Comparison of ENCODE assay signal across 15 mouse cellular contexts in the genomic region with DNA sequence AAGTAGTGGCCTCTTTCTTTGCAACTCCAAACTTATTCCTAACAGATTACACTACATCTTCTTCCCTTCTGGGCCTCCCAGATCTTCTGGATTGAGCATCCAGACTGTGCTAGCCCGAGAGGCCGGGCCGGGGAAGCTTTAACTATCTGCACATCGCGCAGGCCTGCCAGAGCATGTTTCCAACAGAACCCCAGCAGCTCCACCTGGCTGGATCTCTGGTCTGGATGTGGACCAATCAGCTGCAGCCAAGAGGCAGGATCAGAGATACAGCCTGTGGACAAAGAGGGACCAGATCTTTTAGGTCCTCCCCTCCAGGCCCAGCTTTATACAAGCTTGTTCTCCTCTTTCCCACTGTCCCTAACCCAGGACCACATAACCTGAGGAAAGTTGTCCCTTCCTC. TPM values are rescaled to one million over a fixed set of nuclear protein-coding genes. Genes with fewer than 3 reads are reported as not detected.
DNase-seq lines count a peak whose midpoint lies in the region; ATAC-seq lines count a peak whose summit lies in the region.
"Had no signal": no experiment of that assay in that cellular context is flagged by ENCODE, and none has a peak within 500 bp of the region (broad histone marks: within the 10 kb centered on the region; RNA-seq: fewer than 3 reads in every experiment).

No protein-coding gene starts in this region.

- no peak overlapping the region for H3K9ac ChIP-seq in forebrain, embryonic 15.5 days (replicated peaks)
- H3K9ac ChIP-seq: hindbrain, embryonic 12.5 days; liver, embryonic 12.5 days; lung, embryonic 14.5 days had no signal

- H3K9me3 ChIP-seq in forebrain, embryonic 15.5 days, result no peaks in the 10 kb centered on the region
- H3K9me3 ChIP-seq: hindbrain, embryonic 12.5 days; limb, embryonic 10.5 days; liver, embryonic 12.5 days had no signal

- no peaks in the 10 kb centered on the region for H3K36me3 ChIP-seq in forebrain, embryonic 15.5 days
- H3K36me3 ChIP-seq: hindbrain, embryonic 12.5 days; limb, embryonic 10.5 days; liver, embryonic 12.5 days had no signal

- H3K27ac ChIP-seq in forebrain, embryonic 15.5 days (replicated peaks), result peak overlapping the region; percentile 75
- H3K27ac ChIP-seq: layer of hippocampus, adult 2 months; limb, embryonic 10.5 days; liver, embryonic 12.5 days; stomach, postnatal 0 days had no signal

- H3K4me2 ChIP-seq in forebrain, embryonic 15.5 days (replicated peaks), result no peak overlapping the region
- H3K4me2 ChIP-seq: hindbrain, embryonic 12.5 days; liver, embryonic 12.5 days; lung, embryonic 14.5 days had no signal

- no peak overlapping the region for H3K4me3 ChIP-seq in forebrain, embryonic 15.5 days
- H3K4me3 ChIP-seq: hindbrain, embryonic 12.5 days; layer of hippocampus, adult 2 months; limb, embryonic 10.5 days; liver, embryonic 12.5 days had no signal

- 90% methylated on average over 5 of the region's 5 CpGs for WGBS in forebrain, embryonic 15.5 days

- H3K4me1 ChIP-seq in forebrain, embryonic 15.5 days, result peaks cover 34% of the 10 kb centered on the region
- H3K4me1 ChIP-seq: liver, embryonic 12.5 days had no signal

- DNase-seq in gastrocnemius, postnatal 10 days, result peak; percentile 40
- DNase-seq in gastrocnemius, adult 8-10 months (ENCODE audit: low spot score in 2 of 2), result no peak
- DNase-seq in lung, postnatal 10 days, result peak; percentile 2
- no peak for DNase-seq in lung, postnatal 36 days
- DNase-seq in cerebellum, adult 8-10 months, result peak; percentile 58
- DNase-seq: kidney, adult 11 months had no signal

- ATAC-seq in forebrain, embryonic 15.5 days (replicated peaks), result no peak
- no peak for ATAC-seq in megakaryocyte-erythroid progenitor cell, adult 5-6 weeks (replicated peaks; ENCODE audit: low FRiP score, low TSS enrichment, poor library complexity, severe bottlenecking)
- ATAC-seq: liver, embryonic 12.5 days; Patski had no signal

- no peaks in the 10 kb centered on the region for H3K27me3 ChIP-seq in forebrain, embryonic 15.5 days
- H3K27me3 ChIP-seq: Patski had no signal

RNA-seq across cellular contexts. Expression of a gene that starts 35.7 kb away (rescaled TPM):
- 10 to 100 TPM; 23.2 to 30.1 TPM for total RNA-seq in gastrocnemius, postnatal 10 days (2021)
- 10 to 100 TPM; 21.1 to 24.8 (median 23.4) TPM for total RNA-seq in gastrocnemius, adult 8-10 months (2022)
- polyA plus RNA-seq in forebrain, embryonic 15.5 days (2015; fragmentation: Nextera tagmentation; extraction: Ambion mirVana), result 22.3 and 23.2 TPM in 2 replicates
- 26.5 and 33.4 TPM in 2 replicates for total RNA-seq in megakaryocyte-erythroid progenitor cell, adult 5-6 weeks (2014; fragmentation: Nextera tagmentation)
- total RNA-seq in megakaryocyte-erythroid progenitor cell, adult 5-6 weeks (2017), result 15.0 and 31.4 TPM in 2 replicates

Comparison
In these comparisons a context has a peak if more than half of its experiments do, and no peak if none do; other contexts are left out.
1. DNase-seq: peak in gastrocnemius, postnatal 10 days (single experiment), lung, postnatal 10 days (single experiment) and cerebellum, adult 8-10 months (single experiment); none in gastrocnemius, adult 8-10 months (0 of 2) and lung, postnatal 36 days (single experiment).